Mouse (Mus musculus): ENCODE results near the gene Mid1ip1. TPM values are rescaled to one million over a fixed set of nuclear protein-coding genes. Genes with fewer than 3 reads are reported as not detected.
A peak's percentile ranks its signal among the peaks of the same experiment; 100 is the strongest.

The Mid1ip1 gene
- polyA plus RNA-seq, 1 experiment from 2014 or later: 91.3 TPM

DNA sequence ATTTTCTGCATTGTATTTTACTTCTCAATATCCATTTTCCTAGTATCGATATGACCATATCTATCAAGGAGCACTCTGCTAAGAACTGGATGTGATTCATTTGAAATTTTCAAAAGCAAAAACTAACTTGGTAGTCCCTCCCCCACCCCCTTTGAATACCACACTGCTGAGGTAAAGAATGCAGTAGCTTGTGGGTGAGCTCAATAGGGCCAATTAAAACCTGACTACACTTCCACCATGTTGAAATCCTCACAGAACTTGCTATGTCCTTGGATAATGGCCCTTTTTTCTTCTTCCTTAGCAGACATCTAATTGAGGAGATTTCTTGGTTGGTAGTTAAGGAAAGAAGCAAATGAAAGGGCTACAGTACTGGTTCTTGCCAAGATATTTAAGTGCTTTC lies 9.8 kb downstream of the Mid1ip1 start:
- no peak overlapping the region for H3K9ac ChIP-seq
- ATAC-seq (ENCODE audit: low FRiP score) (no peak), DNase-seq (ENCODE audit: low spot score) (no peak)
- H3K27me3 ChIP-seq (ENCODE audit: control insufficient read depth, insufficient read depth, low read length): no peaks in the 10 kb centered on the region
- no peaks in the 10 kb centered on the region for H3K9me3 ChIP-seq (ENCODE audit: control insufficient read depth, low read length)
- no peaks in the 10 kb centered on the region for H3K36me3 ChIP-seq (replicated peaks; ENCODE audit: control insufficient read depth, insufficient read depth)
- H3K27ac ChIP-seq: no peak overlapping the region
- WGBS: 77% methylated on average over 1 of the region's 1 CpGs
- no peak overlapping the region for H3K4me3 ChIP-seq (replicated peaks; ENCODE audit: low read length)
- H3K4me1 ChIP-seq (replicated peaks; ENCODE audit: control insufficient read depth, insufficient read depth, low read length): peaks cover 11% of the 10 kb centered on the region; the same call in 1 of the 2 replicates
- no peak overlapping the region for H3K4me2 ChIP-seq (replicated peaks)

DNA sequence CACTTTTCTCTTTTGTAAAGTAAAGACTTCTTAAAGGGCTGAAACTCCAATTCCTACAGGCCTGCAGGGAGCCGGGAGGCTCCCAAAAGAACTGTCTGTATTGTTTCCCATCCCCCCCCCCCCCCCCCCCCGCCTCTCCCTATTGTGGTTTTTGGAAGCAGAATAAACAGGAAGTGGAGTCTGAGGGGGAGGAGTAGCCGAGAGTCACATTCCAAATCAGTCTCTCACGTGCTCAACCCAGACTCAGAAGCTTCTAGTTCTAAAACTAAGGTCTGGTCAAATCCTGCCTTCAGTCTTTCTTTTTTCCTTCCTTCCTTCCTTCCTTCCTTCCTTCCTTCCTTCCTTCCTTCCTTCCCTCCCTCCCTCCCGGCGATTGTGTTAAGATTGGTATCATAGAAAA lies 14.7 kb downstream of the Mid1ip1 start:
- no peaks in the 10 kb centered on the region for H3K4me1 ChIP-seq (replicated peaks; ENCODE audit: control insufficient read depth, insufficient read depth, low read length)
- no peak overlapping the region for H3K9ac ChIP-seq
- no peak overlapping the region for H3K4me2 ChIP-seq (replicated peaks)
- no peak overlapping the region for H3K4me3 ChIP-seq (replicated peaks; ENCODE audit: low read length)
- no peak overlapping the region for H3K27ac ChIP-seq
- no peak for DNase-seq (ENCODE audit: low spot score)
- H3K9me3 ChIP-seq (ENCODE audit: control insufficient read depth, low read length): no peaks in the 10 kb centered on the region
- H3K27me3 ChIP-seq (ENCODE audit: control insufficient read depth, insufficient read depth, low read length): no peaks in the 10 kb centered on the region
- no peaks in the 10 kb centered on the region for H3K36me3 ChIP-seq (replicated peaks; ENCODE audit: control insufficient read depth, insufficient read depth)
- 27% methylated on average over 5 of the region's 6 CpGs for WGBS
- ATAC-seq (ENCODE audit: low FRiP score): no peak

GRCm38 (mm10) chrX:10734453-10734852 lies 19.6 kb downstream of the Mid1ip1 start:
- no peak for ATAC-seq (ENCODE audit: low FRiP score)
- Histone ChIP-seq H3K4me1 (replicated peaks; ENCODE audit: control insufficient read depth, insufficient read depth, low read length) (no peaks in the 10 kb centered on the region), H3K27me3 (ENCODE audit: control insufficient read depth, insufficient read depth, low read length) (no peaks in the 10 kb centered on the region), H3K36me3 (replicated peaks; ENCODE audit: control insufficient read depth, insufficient read depth) (no peaks in the 10 kb centered on the region), H3K4me3 (replicated peaks; ENCODE audit: low read length) (no peak overlapping the region), H3K27ac (no peak overlapping the region), H3K4me2 (replicated peaks) (no peak overlapping the region), H3K9ac (no peak overlapping the region), H3K9me3 (ENCODE audit: control insufficient read depth, low read length) (no peaks in the 10 kb centered on the region)
- WGBS: 5% methylated on average over 1 of the region's 1 CpGs
- DNase-seq (ENCODE audit: low spot score): peak; percentile 40

GRCm38 (mm10) chrX:10734874-10735273 lies 20.1 kb downstream of the Mid1ip1 start:
- H3K27ac ChIP-seq: no peak overlapping the region
- no peaks in the 10 kb centered on the region for H3K36me3 ChIP-seq (replicated peaks; ENCODE audit: control insufficient read depth, insufficient read depth)
- no peak overlapping the region for H3K4me2 ChIP-seq (replicated peaks)
- H3K4me3 ChIP-seq (replicated peaks; ENCODE audit: low read length): no peak overlapping the region
- DNase-seq (ENCODE audit: low spot score): no peak
- no peaks in the 10 kb centered on the region for H3K4me1 ChIP-seq (replicated peaks; ENCODE audit: control insufficient read depth, insufficient read depth, low read length)
- ATAC-seq (ENCODE audit: low FRiP score): no peak
- H3K9me3 ChIP-seq (ENCODE audit: control insufficient read depth, low read length): no peaks in the 10 kb centered on the region
- H3K27me3 ChIP-seq (ENCODE audit: control insufficient read depth, insufficient read depth, low read length): no peaks in the 10 kb centered on the region
- H3K9ac ChIP-seq: no peak overlapping the region
- 38% methylated on average over 1 of the region's 1 CpGs for WGBS

DNA sequence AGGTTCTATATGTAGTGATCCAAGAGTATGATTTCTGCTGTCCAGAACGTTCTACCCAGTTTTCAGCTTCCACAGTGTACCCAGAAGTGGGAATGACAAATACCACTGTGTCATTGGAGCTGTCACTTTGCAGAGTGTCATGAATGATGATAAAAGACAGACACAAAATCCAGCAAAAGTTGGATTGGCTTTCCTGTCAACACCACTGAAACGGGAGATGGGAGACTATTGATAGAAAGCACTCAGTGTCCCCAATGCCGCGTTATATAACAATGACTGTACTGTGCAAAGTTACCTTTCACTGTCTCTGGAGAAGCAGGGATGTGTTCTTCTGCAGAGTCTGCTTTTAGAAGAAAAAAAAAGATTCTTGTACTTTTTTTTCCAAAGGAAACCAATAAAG lies 44.1 kb downstream of the Mid1ip1 start:
- H3K9me3 ChIP-seq (ENCODE audit: control insufficient read depth, low read length): no peaks in the 10 kb centered on the region
- 74% methylated on average over 4 of the region's 4 CpGs for WGBS
- no peak overlapping the region for H3K4me2 ChIP-seq (replicated peaks)
- no peaks in the 10 kb centered on the region for H3K27me3 ChIP-seq (ENCODE audit: control insufficient read depth, insufficient read depth, low read length)
- no peak overlapping the region for H3K9ac ChIP-seq
- no peak for ATAC-seq (ENCODE audit: low FRiP score)
- H3K4me1 ChIP-seq (replicated peaks; ENCODE audit: control insufficient read depth, insufficient read depth, low read length): no peaks in the 10 kb centered on the region
- no peaks in the 10 kb centered on the region for H3K36me3 ChIP-seq (replicated peaks; ENCODE audit: control insufficient read depth, insufficient read depth)
- H3K27ac ChIP-seq: no peak overlapping the region
- no peak overlapping the region for H3K4me3 ChIP-seq (replicated peaks; ENCODE audit: low read length)
- DNase-seq (ENCODE audit: low spot score): no peak

GRCm38 (mm10) chrX:10763476-10764016 lies 48.7 kb downstream of the Mid1ip1 start:
- no peak for ATAC-seq (ENCODE audit: low FRiP score)
- Histone ChIP-seq H3K4me3 (replicated peaks; ENCODE audit: low read length) (no peak overlapping the region), H3K9ac (no peak overlapping the region), H3K9me3 (ENCODE audit: control insufficient read depth, low read length) (no peaks in the 10 kb centered on the region), H3K27me3 (ENCODE audit: control insufficient read depth, insufficient read depth, low read length) (no peaks in the 10 kb centered on the region), H3K4me1 (replicated peaks; ENCODE audit: control insufficient read depth, insufficient read depth, low read length) (no peaks in the 10 kb centered on the region), H3K27ac (no peak overlapping the region), H3K36me3 (replicated peaks; ENCODE audit: control insufficient read depth, insufficient read depth) (no peaks in the 10 kb centered on the region), H3K4me2 (replicated peaks) (no peak overlapping the region)
- DNase-seq (ENCODE audit: low spot score): no peak
- 64% methylated on average over 10 of the region's 10 CpGs for WGBS

Other genes starting within 250 kb of the Mid1ip1 start
- 430 and 503 TPM in 2 replicates for gene Tspan7, start 229.9 kb upstream of the Mid1ip1 start, polyA plus RNA-seq (2014; fragmentation: Nextera tagmentation; extraction: Ambion mirVana)

Measured in hindbrain, embryonic 14.5 days (tissue).